Mouse (Mus musculus) ES-E14 (cell line): ENCODE measurements around the gene Krt28.

ENCODE experiments used
- HCFC1 ChIP-seq: IDR thresholded peaks from 2 replicates; pipeline ENCODE4 v1.6.1; 2012; ENCODE audit warnings: low read length, inconsistent platforms, borderline replicate concordance; ENCODE audit not compliant: insufficient read depth
- MAFK ChIP-seq: IDR thresholded peaks from 2 replicates; pipeline ENCODE4 v1.6.1; 2014; ENCODE audit warnings: mild to moderate bottlenecking, low read depth, low read length, inconsistent platforms; ENCODE audit not compliant: insufficient read depth

DNA sequence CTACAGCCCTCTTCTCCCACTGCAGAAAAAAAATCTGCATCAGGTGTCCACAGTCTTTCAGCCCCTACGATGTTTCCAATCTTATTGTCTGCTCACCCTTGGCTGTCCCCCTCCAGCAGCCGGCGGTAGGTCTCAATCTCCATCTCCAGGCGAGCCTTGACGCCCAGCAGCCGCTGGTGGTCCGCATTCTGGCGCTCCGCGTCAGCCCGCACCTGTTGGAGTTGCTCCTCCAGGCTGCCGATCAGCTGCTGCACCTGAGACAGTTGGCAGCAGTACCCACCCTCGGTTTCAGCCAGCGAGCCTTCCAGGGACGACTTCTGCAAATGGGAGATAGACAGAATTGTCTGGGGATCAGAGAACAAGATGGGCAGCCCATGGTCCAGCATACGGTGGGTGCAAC lies 43.1 kb upstream of the Krt28 start:
- no peak for TF ChIP-seq HCFC1
- no peak for TF ChIP-seq MAFK
